Mouse (Mus musculus) megakaryocyte, embryonic 14.5 days (primary cell): ENCODE measurements around the gene Pkp3. TPM values are rescaled to one million over a fixed set of nuclear protein-coding genes. Genes with fewer than 3 reads are reported as not detected.

Experiments
- H3K27me3 ChIP-seq: replicated peaks from 2 replicates; pipeline ENCODE3; 2012; ENCODE audit warnings: inconsistent platforms
- H3K36me3 ChIP-seq: replicated peaks from 2 replicates; pipeline ENCODE3; 2012; ENCODE audit warnings: low read length, inconsistent platforms, mixed read lengths
- H3K4me1 ChIP-seq: 2 replicates; pipeline ENCODE4 v1.6.1; 2012; ENCODE audit warnings: inconsistent platforms
- H3K4me3 ChIP-seq: replicated peaks from 2 replicates; pipeline ENCODE3; 2012; ENCODE audit warnings: moderate library complexity, mild to moderate bottlenecking, inconsistent platforms
- H3K9me3 ChIP-seq: 2 replicates; pipeline ENCODE4 v1.6.1; 2012; ENCODE audit warnings: inconsistent platforms
- FLI1 ChIP-seq: IDR thresholded peaks from 2 replicates; pipeline ENCODE4 v1.6.1; 2012; ENCODE audit warnings: low read length, inconsistent platforms, mixed read lengths
- GATA1 ChIP-seq: IDR thresholded peaks from 3 replicates; pipeline ENCODE4 v1.6.1; 2012; ENCODE audit warnings: mixed read lengths, low read length, inconsistent platforms, borderline replicate concordance
- polyA plus RNA-seq: library from polyadenylated mRNA; stranded (reverse); fragments of >175 nt; gene quantifications from 2 replicates; pipeline ENCODE4 v1.2.3, GENCODE M21; 2012; ENCODE audit warnings: low replicate concordance; ENCODE audit not compliant: insufficient read depth

The Pkp3 gene
- polyA plus RNA-seq, 1 experiment: 3.0 TPM

- Histone ChIP-seq H3K4me1 (peaks cover 60% of the 10 kb centered on the region), H3K27me3 (peaks cover 15% of the 10 kb centered on the region), H3K4me3 (no peak overlapping the region), H3K36me3 (no peaks in the 10 kb centered on the region), H3K9me3 (no peaks in the 10 kb centered on the region)
- TF ChIP-seq GATA1 (no peak), FLI1 (no peak)
Measured at GRCm38 (mm10) chr7:141119487-141119886, 41.5 kb downstream of the Pkp3 start.

- Histone ChIP-seq H3K36me3 (no peaks in the 10 kb centered on the region), H3K4me1 (peaks cover 70% of the 10 kb centered on the region), H3K9me3 (no peaks in the 10 kb centered on the region), H3K27me3 (peaks cover 14% of the 10 kb centered on the region), H3K4me3 (no peak overlapping the region)
- TF ChIP-seq FLI1: no peak
- no peak for TF ChIP-seq GATA1
Measured at GRCm38 (mm10) chr7:141120605-141121004, 42.6 kb downstream of the Pkp3 start.

DNA sequence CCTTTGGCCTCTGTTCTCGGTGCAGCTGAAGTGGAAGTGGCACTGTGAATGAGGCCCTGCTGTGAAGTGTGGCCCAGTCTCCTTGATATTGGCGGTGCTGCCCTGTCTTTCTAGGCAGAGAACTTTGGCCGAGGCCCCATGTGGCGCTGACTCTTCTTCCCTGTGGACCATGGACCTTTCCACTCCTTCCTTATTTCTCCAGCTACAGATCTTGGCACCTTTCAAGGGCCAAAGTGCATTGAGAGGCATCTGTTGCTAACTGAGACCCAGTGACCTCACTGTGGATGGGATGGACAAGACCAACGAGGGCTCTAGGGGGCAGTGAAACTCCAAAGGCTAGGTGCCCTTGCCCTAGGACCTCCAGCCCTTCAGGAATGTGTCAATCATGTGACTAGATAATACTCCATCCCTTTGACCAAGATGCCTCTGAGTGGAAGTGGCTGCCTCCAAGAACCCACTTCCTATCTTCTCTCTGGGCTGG, 43.1 kb downstream of the Pkp3 start:
- Histone ChIP-seq H3K9me3 (no peaks in the 10 kb centered on the region), H3K4me3 (peak overlapping the region; percentile 38), H3K27me3 (peaks cover 9% of the 10 kb centered on the region), H3K4me1 (peaks cover 74% of the 10 kb centered on the region), H3K36me3 (no peaks in the 10 kb centered on the region)
- TF ChIP-seq GATA1: no peak
- TF ChIP-seq FLI1: no peak

GRCm38 (mm10) chr7:141122245-141122644, 44.2 kb downstream of the Pkp3 start, which contains the start of gene Ptdss2:
Ptdss2 (plus strand) TSS chr7:141122382.
- TF ChIP-seq FLI1 (no peak), GATA1 (no peak)
- peak within 1 kb of the TSS; percentile 95 for H3K4me3 ChIP-seq
- H3K36me3 ChIP-seq: no peaks in the 10 kb centered on the region
- peaks cover 3% of the 10 kb centered on the region for H3K27me3 ChIP-seq
- H3K4me1 ChIP-seq: peaks cover 74% of the 10 kb centered on the region
- H3K9me3 ChIP-seq: no peaks in the 10 kb centered on the region

- Histone ChIP-seq H3K9me3 (no peaks in the 10 kb centered on the region), H3K4me1 (peaks cover 68% of the 10 kb centered on the region), H3K36me3 (no peaks in the 10 kb centered on the region), H3K27me3 (no peaks in the 10 kb centered on the region), H3K4me3 (peak overlapping the region; percentile 95)
- TF ChIP-seq FLI1 (no peak), GATA1 (no peak)
Measured at GRCm38 (mm10) chr7:141122689-141123516, 44.9 kb downstream of the Pkp3 start.

DNA sequence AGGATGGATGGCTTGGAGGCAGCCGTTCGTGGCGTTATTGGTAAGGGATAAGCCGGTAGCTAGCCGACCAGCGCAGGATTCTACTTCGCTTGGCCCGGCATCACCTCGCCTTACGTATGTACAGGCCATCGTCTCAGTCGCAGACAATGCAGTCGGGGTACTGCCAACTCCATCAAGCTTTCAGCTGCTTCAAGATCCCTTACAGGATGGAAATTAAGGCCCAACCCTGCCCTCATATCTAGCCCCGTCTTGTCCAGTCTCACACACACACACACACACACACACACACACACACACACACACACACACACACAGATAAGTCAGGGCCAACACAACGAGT, 45.5 kb downstream of the Pkp3 start:
- no peaks in the 10 kb centered on the region for H3K36me3 ChIP-seq
- no peak for TF ChIP-seq FLI1
- no peak for TF ChIP-seq GATA1
- H3K9me3 ChIP-seq: no peaks in the 10 kb centered on the region
- no peaks in the 10 kb centered on the region for H3K27me3 ChIP-seq
- peak overlapping the region; percentile 95 for H3K4me3 ChIP-seq
- H3K4me1 ChIP-seq: peaks cover 64% of the 10 kb centered on the region

DNA sequence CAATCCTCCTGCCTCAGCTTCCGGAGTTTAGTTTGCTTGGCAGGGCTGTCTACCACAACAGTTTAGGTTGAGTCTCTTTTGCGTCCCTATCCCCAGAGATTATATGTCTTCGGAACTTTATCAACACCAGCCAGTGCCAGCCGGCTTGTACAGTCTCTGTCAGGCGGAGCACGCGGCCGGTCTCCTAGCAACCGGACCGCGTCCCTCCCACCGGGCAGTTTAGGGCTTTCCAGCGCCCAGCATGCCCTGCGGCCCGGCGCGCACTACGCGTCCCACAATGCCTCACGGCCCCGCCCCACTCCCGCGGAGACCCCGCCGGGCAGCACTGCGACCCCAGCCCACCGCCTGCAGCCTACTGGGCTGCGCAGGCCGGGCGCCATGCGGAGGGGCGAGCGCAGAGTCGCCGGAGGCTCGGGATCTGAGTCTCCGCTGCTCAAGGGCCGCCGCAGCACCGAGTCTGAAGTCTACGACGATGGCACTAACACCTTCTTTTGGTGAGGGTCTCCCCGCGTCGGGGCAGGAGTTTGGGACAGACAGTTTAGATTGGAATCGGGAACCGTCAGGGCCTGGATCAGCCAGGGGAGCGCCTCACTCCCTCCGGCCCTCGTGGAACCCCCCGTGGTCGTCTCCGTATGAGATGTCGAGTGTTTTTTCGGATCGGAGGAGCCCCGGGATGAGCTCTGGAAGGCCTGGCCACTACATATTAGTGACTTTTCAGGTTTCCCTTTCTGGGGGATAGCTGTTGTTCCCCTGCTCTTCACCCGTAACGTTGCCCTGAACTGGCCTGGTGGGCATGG, 53.2 kb downstream of the Pkp3 start:
- Histone ChIP-seq H3K4me1 (peaks cover 50% of the 10 kb centered on the region), H3K36me3 (peaks cover 23% of the 10 kb centered on the region)

GRCm38 (mm10) chr7:141131904-141132755, 54.1 kb downstream of the Pkp3 start:
- Histone ChIP-seq H3K4me3 (peak overlapping the region; percentile 96), H3K27me3 (no peaks in the 10 kb centered on the region), H3K4me1 (peaks cover 46% of the 10 kb centered on the region), H3K36me3 (peaks cover 32% of the 10 kb centered on the region), H3K9me3 (no peaks in the 10 kb centered on the region)
- TF ChIP-seq GATA1 (no peak; the same call in 2 of the 3 replicates), FLI1 (no peak)

More for the DNA sequence above, 53.2 kb downstream of the Pkp3 start:
- no peak for TF ChIP-seq GATA1
- TF ChIP-seq FLI1: no peak
- H3K4me3 ChIP-seq: peak overlapping the region; percentile 96
- no peaks in the 10 kb centered on the region for H3K9me3 ChIP-seq
- no peaks in the 10 kb centered on the region for H3K27me3 ChIP-seq

Other genes starting within 250 kb of the Pkp3 start
- not detected in 2 replicates for gene Urah, start 243.2 kb upstream of the Pkp3 start, polyA plus RNA-seq
- 1.1 TPM in 1 of 2 replicates, not detected in the other for gene Scgb1c1, start 232.7 kb upstream of the Pkp3 start, polyA plus RNA-seq
- 0.13 TPM in 1 of 2 replicates, not detected in the other for gene Odf3, start 230.4 kb upstream of the Pkp3 start, polyA plus RNA-seq
- not detected in 2 replicates for gene Gm45785, start 221.9 kb upstream of the Pkp3 start, polyA plus RNA-seq
- gene Ric8a, start 221.3 kb upstream of the Pkp3 start, polyA plus RNA-seq: 57.2 and 112 TPM in 2 replicates
- 4.0 and 23.4 TPM in 2 replicates for gene Bet1l, start 220.6 kb upstream of the Pkp3 start, polyA plus RNA-seq
- 16.6 and 130 TPM in 2 replicates for gene Psmd13, start 196.2 kb upstream of the Pkp3 start, polyA plus RNA-seq
- 25.1 and 60.6 TPM in 2 replicates for gene Sirt3, start 195.9 kb upstream of the Pkp3 start, polyA plus RNA-seq
- not detected in 2 replicates for gene Cox8b, start 177.8 kb upstream of the Pkp3 start, polyA plus RNA-seq
- gene Nlrp6, start 157.3 kb upstream of the Pkp3 start, polyA plus RNA-seq: 18.0 and 21.3 TPM in 2 replicates
- 6.6 and 7.4 TPM in 2 replicates for gene Pgghg, start 136.8 kb upstream of the Pkp3 start, polyA plus RNA-seq
- gene Ifitm5, start 127.9 kb upstream of the Pkp3 start, polyA plus RNA-seq: not detected in 2 replicates
- gene Gm45717, start 122.3 kb upstream of the Pkp3 start, polyA plus RNA-seq: not detected in 2 replicates
- gene Ifitm2, start 122.2 kb upstream of the Pkp3 start, polyA plus RNA-seq: 93.8 and 722 TPM in 2 replicates
- gene Ifitm1, start 111.0 kb upstream of the Pkp3 start, polyA plus RNA-seq: 27.5 and 76.2 TPM in 2 replicates
- 28.6 and 151 TPM in 2 replicates for gene Ifitm3, start 67.4 kb upstream of the Pkp3 start, polyA plus RNA-seq
- gene Ifitm6, start 60.3 kb upstream of the Pkp3 start, polyA plus RNA-seq: 0.91 TPM in 1 of 2 replicates, not detected in the other
- not detected in 2 replicates for gene Gm17387, start 49.1 kb upstream of the Pkp3 start, polyA plus RNA-seq
- gene B4galnt4, start 17.1 kb upstream of the Pkp3 start, polyA plus RNA-seq: 11.5 and 17.3 TPM in 2 replicates
- 41.8 and 92.9 TPM in 2 replicates for gene Sigirr, start 22.4 kb downstream of the Pkp3 start, polyA plus RNA-seq
- not detected in 2 replicates for gene Ano9, start 39.6 kb downstream of the Pkp3 start, polyA plus RNA-seq
- gene Ptdss2, start 44.2 kb downstream of the Pkp3 start, polyA plus RNA-seq: 32.9 and 81.5 TPM in 2 replicates
- 26.5 and 43.0 TPM in 2 replicates for gene Rnh1, start 94.6 kb downstream of the Pkp3 start, polyA plus RNA-seq
- gene Hras, start 115.8 kb downstream of the Pkp3 start, polyA plus RNA-seq: 51.3 and 84.0 TPM in 2 replicates
- 12.2 and 18.5 TPM in 2 replicates for gene Lrrc56, start 115.9 kb downstream of the Pkp3 start, polyA plus RNA-seq
- gene Lmntd2, start 135.9 kb downstream of the Pkp3 start, polyA plus RNA-seq: 0.57 TPM in 1 of 2 replicates, not detected in the other
- 3.6 and 11.1 TPM in 2 replicates for gene Rassf7, start 137.6 kb downstream of the Pkp3 start, polyA plus RNA-seq
- gene Phrf1, start 150.6 kb downstream of the Pkp3 start, polyA plus RNA-seq: 82.9 and 114 TPM in 2 replicates
- gene Irf7, start 188.3 kb downstream of the Pkp3 start, polyA plus RNA-seq: 154 and 188 TPM in 2 replicates
- not detected in 2 replicates for gene Cdhr5, start 198.6 kb downstream of the Pkp3 start, polyA plus RNA-seq
- gene Sct, start 200.9 kb downstream of the Pkp3 start, polyA plus RNA-seq: not detected in 2 replicates
- gene Drd4, start 213.8 kb downstream of the Pkp3 start, polyA plus RNA-seq: 0.04 TPM in 1 of 2 replicates, not detected in the other
- 52.9 and 121 TPM in 2 replicates for gene Deaf1, start 249.5 kb downstream of the Pkp3 start, polyA plus RNA-seq
- gene Tmem80, start 249.5 kb downstream of the Pkp3 start, polyA plus RNA-seq: 12.3 and 27.1 TPM in 2 replicates